Mouse (Mus musculus): ENCODE results near the gene Rflna. TPM values are rescaled to one million over a fixed set of nuclear protein-coding genes. Genes with fewer than 3 reads are reported as not detected.

Rflna gene
- polyA plus RNA-seq, 1 experiment: not detected

- no peaks in the 10 kb centered on the region for H3K4me1 ChIP-seq (ENCODE audit: control insufficient read depth, insufficient read depth, low read length)
- no peak overlapping the region for H3K4me3 ChIP-seq (ENCODE audit: insufficient read depth, low read length)
- H3K27ac ChIP-seq (ENCODE audit: insufficient read depth, low read depth, low read length): no peak overlapping the region
- TF ChIP-seq CTCF (IDR thresholded peaks at IDR 0.05; ENCODE audit: low read depth, low read length) (no peak), POLR2A (IDR thresholded peaks at IDR 0.05; ENCODE audit: borderline replicate concordance, low read depth, low read length) (no peak)
Observed at GRCm38 (mm10) chr5:125019099-125019498, 16.1 kb downstream of the Rflna start.

- TF ChIP-seq CTCF (IDR thresholded peaks at IDR 0.05; ENCODE audit: low read depth, low read length) (no peak), POLR2A (IDR thresholded peaks at IDR 0.05; ENCODE audit: borderline replicate concordance, low read depth, low read length) (no peak)
- H3K27ac ChIP-seq (ENCODE audit: insufficient read depth, low read depth, low read length): no peak overlapping the region
- no peak overlapping the region for H3K4me3 ChIP-seq (ENCODE audit: insufficient read depth, low read length)
- H3K4me1 ChIP-seq (ENCODE audit: control insufficient read depth, insufficient read depth, low read length): no peaks in the 10 kb centered on the region
Observed at GRCm38 (mm10) chr5:125021298-125021697, 18.3 kb downstream of the Rflna start.

GRCm38 (mm10) chr5:125024002-125024401 is 21.0 kb downstream of the Rflna start:
- H3K27ac ChIP-seq (ENCODE audit: insufficient read depth, low read depth, low read length): no peak overlapping the region
- peak; percentile 11; the same call in 1 of the 2 replicates for TF ChIP-seq CTCF (IDR thresholded peaks at IDR 0.05; ENCODE audit: low read depth, low read length)
- TF ChIP-seq POLR2A (IDR thresholded peaks at IDR 0.05; ENCODE audit: borderline replicate concordance, low read depth, low read length): no peak
- H3K4me1 ChIP-seq (ENCODE audit: control insufficient read depth, insufficient read depth, low read length): no peaks in the 10 kb centered on the region
- H3K4me3 ChIP-seq (ENCODE audit: insufficient read depth, low read length): no peak overlapping the region

- H3K4me3 ChIP-seq (ENCODE audit: insufficient read depth, low read length): no peak overlapping the region
- TF ChIP-seq CTCF (IDR thresholded peaks at IDR 0.05; ENCODE audit: low read depth, low read length) (no peak), POLR2A (IDR thresholded peaks at IDR 0.05; ENCODE audit: borderline replicate concordance, low read depth, low read length) (no peak)
- no peaks in the 10 kb centered on the region for H3K4me1 ChIP-seq (ENCODE audit: control insufficient read depth, insufficient read depth, low read length)
- no peak overlapping the region for H3K27ac ChIP-seq (ENCODE audit: insufficient read depth, low read depth, low read length)
Observed at GRCm38 (mm10) chr5:125028371-125028770, 25.4 kb downstream of the Rflna start.

- Histone ChIP-seq H3K27ac (ENCODE audit: insufficient read depth, low read depth, low read length) (no peak overlapping the region), H3K4me3 (ENCODE audit: insufficient read depth, low read length) (no peak overlapping the region), H3K4me1 (ENCODE audit: control insufficient read depth, insufficient read depth, low read length) (no peaks in the 10 kb centered on the region)
- TF ChIP-seq POLR2A (IDR thresholded peaks at IDR 0.05; ENCODE audit: borderline replicate concordance, low read depth, low read length): no peak
- no peak for TF ChIP-seq CTCF (IDR thresholded peaks at IDR 0.05; ENCODE audit: low read depth, low read length)
Observed at GRCm38 (mm10) chr5:125028911-125029310, 25.9 kb downstream of the Rflna start.

- no peak overlapping the region for H3K4me3 ChIP-seq (ENCODE audit: insufficient read depth, low read length)
- H3K4me1 ChIP-seq (ENCODE audit: control insufficient read depth, insufficient read depth, low read length): no peaks in the 10 kb centered on the region
- H3K27ac ChIP-seq (ENCODE audit: insufficient read depth, low read depth, low read length): no peak overlapping the region
- TF ChIP-seq CTCF (IDR thresholded peaks at IDR 0.05; ENCODE audit: low read depth, low read length): no peak
- no peak for TF ChIP-seq POLR2A (IDR thresholded peaks at IDR 0.05; ENCODE audit: borderline replicate concordance, low read depth, low read length)
Observed at GRCm38 (mm10) chr5:125036483-125036882, 33.5 kb downstream of the Rflna start.

GRCm38 (mm10) chr5:125039377-125040027 is 36.5 kb downstream of the Rflna start:
- no peak for TF ChIP-seq POLR2A (IDR thresholded peaks at IDR 0.05; ENCODE audit: borderline replicate concordance, low read depth, low read length)
- TF ChIP-seq CTCF (IDR thresholded peaks at IDR 0.05; ENCODE audit: low read depth, low read length): no peak
- no peak overlapping the region for H3K4me3 ChIP-seq (ENCODE audit: insufficient read depth, low read length)
- H3K27ac ChIP-seq (ENCODE audit: insufficient read depth, low read depth, low read length): no peak overlapping the region
- no peaks in the 10 kb centered on the region for H3K4me1 ChIP-seq (ENCODE audit: control insufficient read depth, insufficient read depth, low read length)

- no peak overlapping the region for H3K4me3 ChIP-seq (ENCODE audit: insufficient read depth, low read length)
- H3K27ac ChIP-seq (ENCODE audit: insufficient read depth, low read depth, low read length): no peak overlapping the region
- no peaks in the 10 kb centered on the region for H3K4me1 ChIP-seq (ENCODE audit: control insufficient read depth, insufficient read depth, low read length)
- TF ChIP-seq CTCF (IDR thresholded peaks at IDR 0.05; ENCODE audit: low read depth, low read length): no peak
- TF ChIP-seq POLR2A (IDR thresholded peaks at IDR 0.05; ENCODE audit: borderline replicate concordance, low read depth, low read length): no peak
Observed at GRCm38 (mm10) chr5:125040128-125040584, 37.1 kb downstream of the Rflna start.

- Histone ChIP-seq H3K4me3 (ENCODE audit: insufficient read depth, low read length) (no peak overlapping the region), H3K4me1 (ENCODE audit: control insufficient read depth, insufficient read depth, low read length) (no peaks in the 10 kb centered on the region), H3K27ac (ENCODE audit: insufficient read depth, low read depth, low read length) (no peak overlapping the region)
- TF ChIP-seq CTCF (IDR thresholded peaks at IDR 0.05; ENCODE audit: low read depth, low read length) (no peak), POLR2A (IDR thresholded peaks at IDR 0.05; ENCODE audit: borderline replicate concordance, low read depth, low read length) (no peak)
Observed at GRCm38 (mm10) chr5:125041578-125041977, 38.6 kb downstream of the Rflna start.

- no peak overlapping the region for H3K4me3 ChIP-seq (ENCODE audit: insufficient read depth, low read length)
- no peaks in the 10 kb centered on the region for H3K4me1 ChIP-seq (ENCODE audit: control insufficient read depth, insufficient read depth, low read length)
- no peak overlapping the region for H3K27ac ChIP-seq (ENCODE audit: insufficient read depth, low read depth, low read length)
- TF ChIP-seq CTCF (IDR thresholded peaks at IDR 0.05; ENCODE audit: low read depth, low read length) (no peak), POLR2A (IDR thresholded peaks at IDR 0.05; ENCODE audit: borderline replicate concordance, low read depth, low read length) (no peak)
Observed at GRCm38 (mm10) chr5:125043448-125043847, 40.4 kb downstream of the Rflna start.
